Mouse (Mus musculus): Measurements from ENCODE around the gene Nrros. TPM values are rescaled to one million over a fixed set of nuclear protein-coding genes. Genes with fewer than 3 reads are reported as not detected.

The Nrros gene
- total and polyA plus RNA-seq, 3 experiments, result 94.5 to 104 (median 101) TPM

Other genes starting within 250 kb of the Nrros start
- not detected in 2 replicates for gene Pigz, start 231.7 kb downstream of the Nrros start, total RNA-seq (2014; fragmentation: Nextera tagmentation)
- gene Pigz, start 231.7 kb downstream of the Nrros start, total RNA-seq (2017), result 0.12 and 0.16 TPM in 2 replicates
- not detected in 2 replicates for gene Pigz, start 231.7 kb downstream of the Nrros start, polyA plus RNA-seq (2012)
- 11.7 and 16.6 TPM in 2 replicates for gene 0610012G03Rik, start 217.1 kb downstream of the Nrros start, total RNA-seq (2014; fragmentation: Nextera tagmentation)
- 25.2 and 44.0 TPM in 2 replicates for gene 0610012G03Rik, start 217.1 kb downstream of the Nrros start, total RNA-seq (2017)
- gene 0610012G03Rik, start 217.1 kb downstream of the Nrros start, polyA plus RNA-seq (2012), result 69.4 and 101 TPM in 2 replicates
- gene Ncbp2, start 217.1 kb downstream of the Nrros start, total RNA-seq (2014; fragmentation: Nextera tagmentation), result 33.9 and 38.7 TPM in 2 replicates
- 52.5 and 64.4 TPM in 2 replicates for gene Ncbp2, start 217.1 kb downstream of the Nrros start, total RNA-seq (2017)
- gene Ncbp2, start 217.1 kb downstream of the Nrros start, polyA plus RNA-seq (2012), result 102 and 110 TPM in 2 replicates
- 36.2 and 44.1 TPM in 2 replicates for gene Senp5, start 162.3 kb downstream of the Nrros start, total RNA-seq (2014; fragmentation: Nextera tagmentation)
- 17.5 and 25.3 TPM in 2 replicates for gene Senp5, start 162.3 kb downstream of the Nrros start, total RNA-seq (2017)
- 3.9 and 4.6 TPM in 2 replicates for gene Senp5, start 162.3 kb downstream of the Nrros start, polyA plus RNA-seq (2012)
- 59.0 and 63.4 TPM in 2 replicates for gene Pak2, start 86.3 kb downstream of the Nrros start, total RNA-seq (2014; fragmentation: Nextera tagmentation)
- 38.5 and 45.6 TPM in 2 replicates for gene Pak2, start 86.3 kb downstream of the Nrros start, total RNA-seq (2017)
- 37.6 and 44.5 TPM in 2 replicates for gene Pak2, start 86.3 kb downstream of the Nrros start, polyA plus RNA-seq (2012)
- 29.9 and 38.5 TPM in 2 replicates for gene Pigx, start 65.9 kb downstream of the Nrros start, total RNA-seq (2014; fragmentation: Nextera tagmentation)
- 35.6 and 38.9 TPM in 2 replicates for gene Pigx, start 65.9 kb downstream of the Nrros start, total RNA-seq (2017)
- gene Pigx, start 65.9 kb downstream of the Nrros start, polyA plus RNA-seq (2012), result 16.7 and 19.2 TPM in 2 replicates
- gene Cep19, start 65.8 kb downstream of the Nrros start, total RNA-seq (2014; fragmentation: Nextera tagmentation), result 9.3 and 12.4 TPM in 2 replicates
- gene Cep19, start 65.8 kb downstream of the Nrros start, total RNA-seq (2017), result 21.5 and 25.1 TPM in 2 replicates
- 3.7 and 4.6 TPM in 2 replicates for gene Cep19, start 65.8 kb downstream of the Nrros start, polyA plus RNA-seq (2012)
- gene Bex6, start 14.2 kb upstream of the Nrros start, total RNA-seq (2014; fragmentation: Nextera tagmentation), result not detected in 2 replicates
- not detected in 2 replicates for gene Bex6, start 14.2 kb upstream of the Nrros start, total RNA-seq (2017)
- not detected in 2 replicates for gene Bex6, start 14.2 kb upstream of the Nrros start, polyA plus RNA-seq (2012)
- gene Fbxo45, start 81.6 kb upstream of the Nrros start, total RNA-seq (2014; fragmentation: Nextera tagmentation), result 15.7 and 18.8 TPM in 2 replicates
- gene Fbxo45, start 81.6 kb upstream of the Nrros start, total RNA-seq (2017), result 25.6 and 29.8 TPM in 2 replicates
- gene Fbxo45, start 81.6 kb upstream of the Nrros start, polyA plus RNA-seq (2012), result 5.9 and 6.1 TPM in 2 replicates
- gene Wdr53, start 81.6 kb upstream of the Nrros start, total RNA-seq (2014; fragmentation: Nextera tagmentation), result 9.9 and 15.4 TPM in 2 replicates
- 24.9 and 26.3 TPM in 2 replicates for gene Wdr53, start 81.6 kb upstream of the Nrros start, total RNA-seq (2017)
- 13.5 and 14.2 TPM in 2 replicates for gene Wdr53, start 81.6 kb upstream of the Nrros start, polyA plus RNA-seq (2012)
- gene Smco1, start 105.9 kb upstream of the Nrros start, total RNA-seq (2014; fragmentation: Nextera tagmentation), result not detected in 2 replicates
- 0.23 TPM in 1 of 2 replicates, not detected in the other for gene Smco1, start 105.9 kb upstream of the Nrros start, total RNA-seq (2017)
- gene Smco1, start 105.9 kb upstream of the Nrros start, polyA plus RNA-seq (2012), result not detected in 2 replicates
- 18.8 and 27.8 TPM in 2 replicates for gene Rnf168, start 111.9 kb upstream of the Nrros start, total RNA-seq (2014; fragmentation: Nextera tagmentation)
- gene Rnf168, start 111.9 kb upstream of the Nrros start, total RNA-seq (2017), result 48.3 and 55.3 TPM in 2 replicates
- 10.5 and 11.6 TPM in 2 replicates for gene Rnf168, start 111.9 kb upstream of the Nrros start, polyA plus RNA-seq (2012)
- 86.3 and 126 TPM in 2 replicates for gene Ubxn7, start 166.7 kb upstream of the Nrros start, total RNA-seq (2014; fragmentation: Nextera tagmentation)
- 27.3 and 32.6 TPM in 2 replicates for gene Ubxn7, start 166.7 kb upstream of the Nrros start, total RNA-seq (2017)
- gene Ubxn7, start 166.7 kb upstream of the Nrros start, polyA plus RNA-seq (2012), result 3.9 and 5.0 TPM in 2 replicates
- gene Tm4sf19, start 234.9 kb upstream of the Nrros start, total RNA-seq (2014; fragmentation: Nextera tagmentation), result not detected in 2 replicates
- gene Tm4sf19, start 234.9 kb upstream of the Nrros start, total RNA-seq (2017), result 0.12 and 0.60 TPM in 2 replicates
- gene Tm4sf19, start 234.9 kb upstream of the Nrros start, polyA plus RNA-seq (2012), result not detected in 2 replicates